Mouse (Mus musculus) urinary bladder, postnatal 14 days (tissue): Measurements from ENCODE around the gene Gm3642.
"Not testable (repeated sequence)": the region's sequence is repeated elsewhere in the genome, so short reads cannot be mapped to it uniquely, and the experiment has no call there.

Experiments
- DNase-seq: peaks from one replicate; pipeline ENCODE4 v3.0.0; 2021; ENCODE audit warnings: low spot score

The Gm3642 gene

GRCm38 (mm10) chr14:6840211-6840610 is at the start of gene Gm3642:
TSS of gene Gm3642 (minus strand) at chr14:6840311.
- DNase-seq = not testable (repeated sequence)

DNA sequence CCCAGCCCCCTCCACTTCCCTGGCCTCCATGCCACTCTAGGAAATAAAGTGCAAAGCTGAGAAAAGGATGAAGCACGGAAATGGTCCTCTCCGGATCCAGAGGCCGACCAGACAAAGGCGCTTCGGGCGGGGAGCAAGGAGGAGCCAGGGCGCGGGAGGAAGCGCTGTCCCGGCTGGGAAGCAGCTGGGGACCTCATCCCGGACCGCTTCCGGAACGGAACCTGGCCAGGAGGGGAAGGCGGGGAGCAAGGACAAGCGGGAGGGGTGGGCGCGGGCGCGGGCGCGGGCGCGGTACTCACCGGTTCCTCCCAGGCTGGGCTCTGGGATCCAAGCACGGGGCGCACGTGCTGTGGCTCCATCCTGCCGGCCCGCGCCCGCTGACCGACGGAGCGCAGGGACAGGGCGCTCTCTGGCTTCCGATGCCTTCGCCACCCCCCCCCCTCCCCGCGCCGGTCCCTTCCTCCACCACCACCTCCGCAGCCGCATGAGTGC is 49.5 kb upstream of the Gm3642 start, which contains the start of gene Gm3667:
Gene Gm3667 (minus strand): TSS at position 442 of the 492 bp plus-strand sequence.
- not testable (repeated sequence) for DNase-seq

- DNase-seq = not testable (repeated sequence)
Observed at GRCm38 (mm10) chr14:6888811-6889210, 48.7 kb upstream of the Gm3642 start.

DNA sequence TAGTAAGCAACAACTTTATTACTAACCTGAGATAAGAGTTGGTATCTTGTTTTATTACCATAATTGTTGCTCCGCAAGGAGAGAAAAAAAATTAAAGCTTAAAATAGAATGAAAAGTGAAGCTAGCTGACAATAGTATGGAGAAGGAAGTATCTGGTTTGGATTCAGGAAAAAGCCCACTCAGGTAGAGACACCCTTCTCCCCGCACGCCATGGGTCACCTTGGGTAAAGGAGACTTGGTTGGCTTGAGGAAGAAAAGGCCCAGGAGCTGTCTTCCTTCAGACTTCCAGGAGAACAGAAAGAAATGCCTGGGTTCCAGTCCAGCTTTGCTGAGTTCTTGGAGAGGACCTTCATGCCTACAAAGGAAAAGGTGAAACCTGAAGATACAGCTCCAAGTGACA is 16.8 kb downstream of the Gm3642 start:
- DNase-seq = not testable (repeated sequence)
